Mouse (Mus musculus) CH12F3 (cell line): ENCODE results near the gene Rbfox3.

Source experiments
- in situ Hi-C: fragments of 300-500 bp; cut with MboI; formaldehyde crosslinking; loops from 2 replicates; pipeline ENCODE4 v1.14.3; 2020; ENCODE audit warnings: low sequenced_read_pairs

Rbfox3 gene

DNA sequence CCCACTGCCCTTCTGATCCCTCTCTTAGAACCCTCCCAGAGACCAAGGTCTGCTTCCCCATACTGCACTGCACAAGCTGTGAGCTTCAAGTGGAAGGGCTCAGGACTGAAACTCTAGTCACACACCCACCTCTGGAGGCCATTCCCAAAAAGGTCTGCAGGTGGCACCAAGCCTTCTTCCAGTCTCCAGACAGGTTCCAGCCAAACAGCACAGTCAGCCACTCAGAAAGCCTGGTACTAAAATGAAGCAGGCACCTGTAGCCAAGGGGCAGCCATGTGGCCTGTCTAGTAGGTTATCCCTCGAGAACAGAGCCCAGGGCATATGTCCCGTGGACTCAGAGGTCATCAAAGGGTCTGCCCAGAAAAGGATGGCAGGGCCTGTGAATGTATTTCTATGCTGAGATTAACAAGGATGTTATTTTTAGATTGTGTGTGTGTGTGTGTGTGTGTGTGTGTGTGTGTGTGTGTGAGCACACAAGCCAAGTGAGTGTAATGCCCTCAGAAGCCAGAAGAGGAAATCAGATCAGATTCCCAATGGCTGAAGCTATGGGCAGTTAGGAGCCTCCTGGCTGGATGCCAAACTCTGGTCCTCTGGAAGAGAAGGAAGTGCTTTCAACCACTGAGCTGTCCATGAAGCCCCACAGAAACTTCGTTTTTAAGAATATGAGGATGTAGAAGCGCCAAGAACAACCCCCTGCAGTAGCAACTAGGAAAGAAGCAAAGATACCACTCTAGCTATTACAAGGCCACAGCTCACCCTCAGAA, at the start of gene Rbfox3:
Rbfox3 (minus strand) TSS at position 291 of the 764 bp plus-strand sequence.
- in situ Hi-C loops = no loop called here

- in situ Hi-C loops = no loop called here
Observed at GRCm38 (mm10) chr11:118960649-118961048, 49.3 kb upstream of the Rbfox3 start.

- in situ Hi-C loops = no loop called here
Observed at GRCm38 (mm10) chr11:118957070-118957471, 45.7 kb upstream of the Rbfox3 start.

DNA sequence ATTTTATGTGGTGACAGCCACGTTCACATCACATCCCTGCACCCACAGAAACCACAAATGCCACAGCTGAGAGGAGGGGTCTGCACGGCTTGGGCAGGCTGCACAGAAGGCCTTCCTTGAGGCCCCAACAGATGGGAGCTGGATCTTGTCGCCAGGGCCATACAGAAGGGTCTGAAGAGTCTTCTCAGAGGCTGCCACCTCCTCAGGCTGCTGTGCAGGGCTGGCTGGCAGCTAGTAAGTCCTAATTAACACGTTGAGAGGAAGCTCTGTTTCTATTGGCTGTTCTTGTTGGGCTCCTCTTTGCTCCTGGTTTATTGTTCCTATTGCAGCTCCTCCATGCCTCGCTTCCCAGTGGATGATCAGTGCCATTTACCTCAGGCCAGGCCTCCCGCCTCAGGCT, 43.6 kb upstream of the Rbfox3 start:
- in situ Hi-C loops = no loop called here

GRCm38 (mm10) chr11:118945868-118946267, 34.5 kb upstream of the Rbfox3 start:
- in situ Hi-C loops = no loop called here

DNA sequence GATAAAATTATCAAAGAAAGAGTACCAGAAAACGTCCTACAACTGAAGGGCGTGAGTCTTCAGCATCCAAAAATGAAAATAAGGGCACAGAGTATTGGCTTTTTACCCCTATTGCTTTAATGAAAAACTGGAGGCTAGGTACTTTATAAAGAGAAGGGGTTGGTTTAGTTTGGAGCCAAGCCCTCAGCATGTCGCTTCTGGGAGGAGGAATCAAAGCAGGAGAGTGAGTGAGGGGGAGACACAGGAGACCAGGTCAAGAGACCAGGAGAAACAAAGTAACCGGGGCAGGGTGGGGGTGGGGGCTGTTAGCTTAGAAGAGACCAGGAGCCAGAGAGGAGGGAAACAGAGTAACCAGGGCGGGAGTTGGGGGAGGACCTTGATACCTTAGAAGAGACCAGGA, 29.9 kb upstream of the Rbfox3 start:
- in situ Hi-C loops = no loop called here

GRCm38 (mm10) chr11:118940539-118940938, 29.1 kb upstream of the Rbfox3 start:
- in situ Hi-C loops = no loop called here

DNA sequence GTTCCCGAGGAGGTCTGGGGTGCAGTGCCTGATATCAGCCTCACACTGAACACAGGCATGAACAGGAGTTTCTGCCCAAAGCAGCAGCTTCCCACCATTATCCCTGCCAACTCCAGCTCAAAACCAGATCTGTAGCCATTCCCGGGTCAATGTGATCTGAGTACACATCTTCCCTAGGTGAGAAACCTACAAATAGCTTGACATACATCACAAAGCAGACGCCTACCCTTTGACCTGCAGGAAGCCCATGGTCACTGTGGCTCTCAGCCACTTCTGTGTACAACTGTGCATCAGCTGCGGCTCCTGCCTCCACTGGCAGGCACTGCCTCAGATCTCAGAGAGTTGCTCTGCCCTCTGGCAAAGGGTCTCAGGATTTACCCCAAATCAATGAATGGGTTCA, 28.3 kb upstream of the Rbfox3 start:
- in situ Hi-C loops = no loop called here

GRCm38 (mm10) chr11:118934925-118935324, 23.5 kb upstream of the Rbfox3 start:
- in situ Hi-C loops = no loop called here

DNA sequence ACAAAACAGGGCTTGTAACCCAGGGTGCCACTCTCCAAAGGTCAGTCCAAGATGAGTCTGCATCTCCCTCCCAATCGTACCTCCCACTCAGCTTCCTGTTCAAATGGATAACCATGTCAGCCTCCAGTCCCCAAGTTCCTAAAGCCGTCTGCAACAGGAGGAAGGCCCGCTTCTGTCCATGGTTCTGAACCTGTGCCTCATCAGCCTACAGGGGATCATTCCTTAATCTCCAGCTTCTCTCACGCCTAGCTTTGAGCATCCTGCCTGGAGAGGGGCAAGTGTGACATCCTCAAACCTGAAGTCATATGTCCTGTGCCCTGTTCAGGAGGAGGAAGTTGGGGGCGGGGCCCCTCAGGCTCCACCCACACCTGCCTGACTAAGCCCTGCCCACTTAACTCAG, 15.7 kb upstream of the Rbfox3 start:
- in situ Hi-C loops = no loop called here

DNA sequence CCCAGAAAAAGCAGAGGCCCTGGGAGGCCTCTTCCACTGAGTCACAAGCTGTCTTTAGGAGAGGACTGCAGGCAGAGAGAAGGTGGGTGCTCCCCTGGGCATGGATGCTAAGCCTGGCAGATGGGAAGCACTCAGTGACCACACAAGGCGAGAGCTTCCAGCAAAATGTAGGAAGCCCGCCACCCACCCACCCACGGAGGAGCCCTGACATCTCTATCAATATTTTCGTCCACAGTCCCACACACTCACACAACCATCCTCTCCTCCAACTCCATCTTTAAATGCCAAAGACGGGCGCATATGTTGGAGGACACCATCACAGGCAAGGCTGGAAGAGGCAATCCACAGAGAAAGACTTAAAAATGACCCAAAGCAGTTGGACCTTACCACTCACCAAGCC, 10.5 kb upstream of the Rbfox3 start:
- in situ Hi-C loops = no loop called here

- in situ Hi-C loops = no loop called here
Observed at GRCm38 (mm10) chr11:118916423-118917030, 5.1 kb upstream of the Rbfox3 start.

DNA sequence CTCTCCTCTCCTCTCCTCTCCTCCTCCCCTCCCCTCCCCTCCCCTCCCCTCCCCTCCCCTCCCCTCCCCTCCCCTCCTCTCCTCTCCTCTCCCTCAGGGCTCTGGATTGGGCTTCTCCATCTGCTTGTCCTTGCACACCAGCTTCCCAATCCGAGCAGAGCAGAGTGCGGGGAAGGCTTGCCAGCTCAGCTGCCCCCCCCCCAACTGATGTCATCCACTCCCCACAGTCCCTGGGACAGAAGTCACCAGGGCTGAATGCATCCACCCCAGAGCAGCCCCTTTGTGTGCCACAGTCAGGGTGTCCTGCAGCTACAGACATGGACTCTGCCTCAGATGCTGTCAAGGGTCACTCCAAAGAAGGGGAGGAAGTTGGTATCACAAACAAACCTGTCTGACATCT, 4.5 kb upstream of the Rbfox3 start:
- in situ Hi-C loops = no loop called here

DNA sequence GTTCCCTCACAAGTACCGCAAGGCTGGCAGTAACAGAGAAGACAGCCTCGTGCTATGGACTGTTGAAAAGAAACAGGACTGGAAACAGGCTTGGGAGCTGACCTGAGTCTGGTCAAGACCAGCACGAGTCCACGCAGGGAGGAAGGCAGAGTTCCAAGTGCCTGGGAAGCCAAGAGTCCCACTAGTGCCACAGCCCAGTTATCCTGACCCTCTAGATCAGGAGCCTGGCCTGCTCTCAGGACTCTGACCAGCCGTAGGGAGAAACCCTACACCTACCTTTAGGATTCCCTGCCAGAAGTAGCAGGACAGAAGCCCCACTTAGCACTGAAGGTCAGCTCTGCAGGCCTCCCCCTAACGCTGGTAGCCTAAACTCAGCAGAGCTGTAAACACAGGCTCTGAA, 1.3 kb upstream of the Rbfox3 start:
- in situ Hi-C loops = no loop called here

GRCm38 (mm10) chr11:118910756-118911155, 641 bp downstream of the Rbfox3 start:
- in situ Hi-C loops = no loop called here

GRCm38 (mm10) chr11:118909814-118910201, 1.6 kb downstream of the Rbfox3 start:
- in situ Hi-C loops = no loop called here

GRCm38 (mm10) chr11:118908981-118909813, 2.2 kb downstream of the Rbfox3 start:
- in situ Hi-C loops = no loop called here

DNA sequence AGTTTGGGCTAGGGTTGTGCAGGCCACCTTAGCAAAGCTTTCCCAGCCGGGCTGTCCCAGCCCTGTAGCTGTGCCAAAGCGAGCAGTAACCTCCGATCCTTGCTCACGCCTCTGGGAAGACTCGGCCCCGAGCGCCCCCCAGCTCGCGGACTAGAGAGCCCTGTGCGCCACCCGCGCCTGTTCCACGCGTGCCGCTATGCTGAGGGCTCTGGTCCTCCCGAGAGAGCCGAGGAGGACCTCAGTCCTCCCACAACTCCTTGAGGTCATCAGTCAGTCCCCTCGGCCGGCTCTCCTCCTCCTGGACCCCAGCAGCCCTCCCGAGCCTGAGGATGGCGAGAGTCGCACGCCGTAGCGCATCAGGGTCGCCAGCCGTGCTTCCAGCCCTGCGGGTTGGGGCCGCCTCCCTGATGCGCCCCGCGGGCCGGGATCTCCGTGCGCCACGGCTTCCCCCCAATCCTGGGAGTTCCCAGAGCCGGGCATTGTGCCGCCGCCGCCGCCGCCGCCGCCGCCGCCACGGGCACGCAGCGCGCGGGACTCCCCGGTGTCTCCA, 2.9 kb downstream of the Rbfox3 start:
- in situ Hi-C loops = no loop called here

DNA sequence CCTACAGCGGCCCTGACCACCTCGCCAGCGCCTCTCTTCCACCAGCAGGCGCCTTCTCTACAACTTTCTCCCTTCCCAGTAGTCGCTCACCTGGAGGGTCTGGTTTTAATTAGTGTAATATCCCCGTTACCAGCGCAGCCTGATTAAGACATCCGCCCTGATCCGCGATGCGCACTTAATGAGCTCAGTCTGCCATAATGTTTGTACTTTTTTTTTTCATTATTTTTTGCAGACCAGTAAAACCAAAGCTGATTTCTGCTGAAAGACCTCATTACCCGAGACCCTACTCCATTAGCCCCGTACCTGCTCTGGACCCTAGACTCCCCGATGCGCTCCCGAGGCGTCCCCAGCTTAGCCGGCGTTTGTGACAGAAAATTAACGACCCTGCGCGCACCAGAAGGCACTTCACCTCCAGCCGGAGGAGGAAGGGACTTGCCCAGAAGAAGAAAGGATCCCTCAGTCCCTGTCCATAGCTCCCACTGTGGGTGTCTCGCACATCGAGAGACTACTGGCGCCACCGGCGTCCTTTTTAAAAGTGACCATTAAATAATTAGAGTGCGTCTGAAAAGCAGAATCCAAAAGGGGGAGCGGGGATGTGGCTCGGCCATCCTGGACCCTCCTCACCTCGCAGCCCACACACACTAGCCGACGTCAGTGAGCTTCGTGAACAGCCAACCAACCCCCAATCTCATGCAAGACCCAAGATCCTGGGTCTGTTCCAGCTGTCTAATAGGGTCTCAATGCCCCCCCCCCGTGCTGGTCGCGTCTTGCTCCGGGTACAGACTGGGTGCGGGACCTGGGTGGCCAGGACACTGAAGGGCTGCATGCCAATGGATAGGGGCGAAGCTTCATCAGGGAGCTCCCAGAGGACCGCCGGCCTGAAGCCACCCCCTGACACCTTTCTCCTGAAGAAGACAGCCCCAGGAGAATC, 3.7 kb downstream of the Rbfox3 start:
- in situ Hi-C loops = no loop called here

GRCm38 (mm10) chr11:118906824-118907470, 4.5 kb downstream of the Rbfox3 start:
- in situ Hi-C loops = no loop called here
